Mouse (Mus musculus): Measurements from ENCODE around the gene Tubal3.

DNA sequence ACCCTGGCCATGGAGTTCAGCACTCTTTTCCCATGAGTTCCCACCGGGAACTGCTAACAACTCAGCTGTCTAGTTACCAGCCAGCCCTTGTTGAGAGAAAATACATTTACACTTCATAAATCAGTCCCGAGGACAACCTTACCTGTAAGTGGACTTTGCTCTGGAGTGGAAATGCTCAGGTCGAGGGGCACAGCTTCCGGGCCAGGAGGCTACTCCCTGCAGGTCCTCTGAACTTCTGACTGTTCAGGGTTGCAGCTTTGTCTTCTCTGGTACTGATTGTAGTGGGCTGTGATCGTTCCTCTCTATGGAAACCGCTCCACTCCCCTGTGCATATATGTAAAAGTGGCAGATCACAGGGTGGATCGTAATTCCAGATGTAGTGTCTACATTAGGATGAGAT is 26.6 kb downstream of the Tubal3 start:
- TF ChIP-seq CTCF (conservative IDR thresholded peaks at IDR 0.05; ENCODE audit: low read length), result no peak
- TF ChIP-seq NANOG (IDR thresholded peaks at IDR 0.05; ENCODE audit: borderline replicate concordance, low read length), result no peak
